Mouse (Mus musculus): ENCODE data around the gene Hist1h2be. TPM values are rescaled to one million over a fixed set of nuclear protein-coding genes. Genes with fewer than 3 reads are reported as not detected.
"Not testable (repeated sequence)": the region's sequence is repeated elsewhere in the genome, so short reads cannot be mapped to it uniquely, and the experiment has no call there.

The Hist1h2be gene
- polyA plus RNA-seq, 1 experiment from 2014 or later: 0.44 TPM

DNA sequence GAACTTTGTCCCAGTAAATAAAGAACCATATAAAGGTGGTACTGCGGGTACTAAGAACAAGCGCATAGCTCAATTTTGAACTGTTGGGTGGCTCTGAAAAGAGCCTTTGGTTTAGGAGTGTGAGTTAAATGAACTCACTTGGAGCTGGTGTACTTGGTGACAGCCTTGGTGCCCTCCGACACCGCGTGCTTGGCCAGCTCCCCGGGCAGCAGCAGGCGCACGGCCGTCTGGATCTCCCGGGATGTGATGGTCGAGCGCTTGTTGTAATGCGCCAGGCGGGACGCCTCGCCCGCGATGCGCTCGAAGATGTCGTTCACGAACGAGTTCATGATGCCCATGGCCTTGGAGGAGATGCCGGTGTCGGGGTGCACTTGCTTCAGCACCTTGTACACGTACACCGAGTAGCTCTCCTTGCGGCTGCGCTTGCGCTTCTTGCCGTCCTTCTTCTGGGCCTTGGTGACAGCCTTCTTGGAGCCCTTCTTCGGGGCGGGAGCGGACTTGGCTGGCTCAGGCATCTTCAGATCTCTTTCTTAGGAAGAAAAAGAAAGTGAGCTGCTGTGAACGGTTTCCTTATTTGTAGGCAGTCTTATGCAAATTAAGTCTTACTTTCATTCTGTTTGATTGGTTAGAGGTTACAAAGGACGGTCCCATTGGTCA lies 35.4 kb downstream of the Hist1h2be start:
- Histone ChIP-seq H3K9ac (replicated peaks; ENCODE audit: low read depth) (peak overlapping the region; percentile 58), H3K4me3 (ENCODE audit: low read depth, low read length) (peak overlapping the region; percentile 52), H3K4me2 (replicated peaks; ENCODE audit: low read depth, low read length) (peak overlapping the region; percentile 62), H3K27ac (ENCODE audit: low read length) (peak overlapping the region; percentile 97)
- ATAC-seq (peak; percentile 86), DNase-seq (ENCODE audit: low spot score) (peak; percentile 98)
- not testable (repeated sequence) for H3K36me3 ChIP-seq (ENCODE audit: insufficient read depth, low read length); H3K27me3 ChIP-seq (replicated peaks; ENCODE audit: insufficient read depth, low read length); H3K4me1 ChIP-seq (ENCODE audit: insufficient read depth, low read depth, low read length); H3K9me3 ChIP-seq (ENCODE audit: low read length)
- WGBS: under 1% methylated on average over 22 of the region's 36 CpGs
- TF ChIP-seq EP300 (IDR thresholded peaks at IDR 0.05): peak; percentile 70

DNA sequence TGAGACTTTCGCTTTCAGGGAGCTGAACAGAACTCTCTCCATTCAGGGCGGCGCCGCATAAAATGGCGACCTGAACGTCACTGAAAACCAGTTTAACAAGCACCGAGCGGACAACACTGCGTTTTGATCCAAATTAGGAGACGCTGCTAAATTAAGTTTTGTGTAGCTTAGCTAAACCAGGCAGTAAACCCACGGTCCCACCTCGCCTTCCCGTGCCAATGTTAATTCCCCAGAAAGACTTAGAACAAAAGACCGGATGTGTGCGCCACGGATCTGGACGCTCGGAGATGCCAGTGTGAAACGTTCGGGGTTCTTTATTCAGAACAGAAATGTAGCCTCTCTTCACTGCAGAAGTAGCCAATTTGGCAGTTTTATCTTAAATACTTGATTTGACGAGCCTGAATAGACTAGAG lies 35.9 kb downstream of the Hist1h2be start:
- DNase-seq (ENCODE audit: low spot score) (peak; percentile 88), ATAC-seq (peak; percentile 29)
- no peaks in the 10 kb centered on the region for H3K9me3 ChIP-seq (ENCODE audit: low read length)
- H3K4me2 ChIP-seq (replicated peaks; ENCODE audit: low read depth, low read length): peak overlapping the region; percentile 62
- H3K27ac ChIP-seq (ENCODE audit: low read length): peak overlapping the region; percentile 97
- no peaks in the 10 kb centered on the region for H3K27me3 ChIP-seq (replicated peaks; ENCODE audit: insufficient read depth, low read length)
- H3K4me3 ChIP-seq (ENCODE audit: low read depth, low read length): peak overlapping the region; percentile 52
- H3K9ac ChIP-seq (replicated peaks; ENCODE audit: low read depth): peak overlapping the region; percentile 58
- H3K36me3 ChIP-seq (ENCODE audit: insufficient read depth, low read length): no peaks in the 10 kb centered on the region
- under 1% methylated on average over 21 of the region's 21 CpGs for WGBS
- TF ChIP-seq EP300 (IDR thresholded peaks at IDR 0.05) (no peak), CTCF (IDR thresholded peaks at IDR 0.05) (no peak)
- peaks cover 10% of the 10 kb centered on the region for H3K4me1 ChIP-seq (ENCODE audit: insufficient read depth, low read depth, low read length)

- no peak for ATAC-seq
- peak; percentile 59 for DNase-seq (ENCODE audit: low spot score)
- Histone ChIP-seq H3K4me2 (replicated peaks; ENCODE audit: low read depth, low read length) (peak overlapping the region; percentile 62), H3K27me3 (replicated peaks; ENCODE audit: insufficient read depth, low read length) (no peaks in the 10 kb centered on the region), H3K27ac (ENCODE audit: low read length) (peak overlapping the region; percentile 97), H3K36me3 (ENCODE audit: insufficient read depth, low read length) (no peaks in the 10 kb centered on the region), H3K4me3 (ENCODE audit: low read depth, low read length) (peak overlapping the region; percentile 52), H3K9ac (replicated peaks; ENCODE audit: low read depth) (peak overlapping the region; percentile 58; the same call in 1 of the 2 replicates), H3K9me3 (ENCODE audit: low read length) (no peaks in the 10 kb centered on the region), H3K4me1 (ENCODE audit: insufficient read depth, low read depth, low read length) (peaks cover 10% of the 10 kb centered on the region)
- TF ChIP-seq CTCF (IDR thresholded peaks at IDR 0.05): no peak
- TF ChIP-seq EP300 (IDR thresholded peaks at IDR 0.05): no peak
Measured at GRCm38 (mm10) chr13:23584331-23584730, 36.6 kb downstream of the Hist1h2be start.

DNA sequence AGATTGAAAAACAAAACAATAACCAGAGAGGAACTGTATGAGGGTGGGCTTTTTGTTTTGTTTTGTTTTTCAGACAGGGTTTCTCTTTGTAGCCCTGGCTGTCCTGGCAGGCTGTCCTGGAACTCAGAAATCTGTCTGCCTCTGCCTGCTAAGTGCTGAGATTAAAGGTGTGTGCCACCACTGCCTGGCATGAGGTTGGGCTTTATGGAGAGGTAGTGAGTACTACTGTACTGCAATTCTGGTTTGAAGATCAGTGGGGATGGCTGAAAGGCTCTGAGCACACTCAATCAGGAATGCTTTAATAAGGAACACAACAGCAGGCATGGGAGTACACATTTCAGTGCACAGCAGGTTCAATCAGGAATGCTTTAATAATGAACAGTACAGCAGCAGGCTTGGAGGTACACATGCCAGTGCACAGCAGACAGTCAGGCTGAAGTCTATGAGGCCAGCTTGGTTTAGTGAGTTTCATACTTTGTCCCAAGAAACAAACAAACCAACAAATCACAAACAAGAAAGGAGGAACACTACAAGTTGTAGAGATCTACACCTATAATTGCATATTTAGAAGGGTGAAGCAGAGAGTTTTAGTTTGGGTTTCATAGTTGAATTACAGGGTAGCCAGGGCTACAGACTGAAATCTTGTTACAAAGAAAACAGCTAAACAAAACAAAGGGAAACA lies 37.4 kb downstream of the Hist1h2be start:
- no peak overlapping the region; the same call in 1 of the 2 replicates for H3K4me2 ChIP-seq (replicated peaks; ENCODE audit: low read depth, low read length)
- no peak overlapping the region for H3K4me3 ChIP-seq (ENCODE audit: low read depth, low read length)

DNA sequence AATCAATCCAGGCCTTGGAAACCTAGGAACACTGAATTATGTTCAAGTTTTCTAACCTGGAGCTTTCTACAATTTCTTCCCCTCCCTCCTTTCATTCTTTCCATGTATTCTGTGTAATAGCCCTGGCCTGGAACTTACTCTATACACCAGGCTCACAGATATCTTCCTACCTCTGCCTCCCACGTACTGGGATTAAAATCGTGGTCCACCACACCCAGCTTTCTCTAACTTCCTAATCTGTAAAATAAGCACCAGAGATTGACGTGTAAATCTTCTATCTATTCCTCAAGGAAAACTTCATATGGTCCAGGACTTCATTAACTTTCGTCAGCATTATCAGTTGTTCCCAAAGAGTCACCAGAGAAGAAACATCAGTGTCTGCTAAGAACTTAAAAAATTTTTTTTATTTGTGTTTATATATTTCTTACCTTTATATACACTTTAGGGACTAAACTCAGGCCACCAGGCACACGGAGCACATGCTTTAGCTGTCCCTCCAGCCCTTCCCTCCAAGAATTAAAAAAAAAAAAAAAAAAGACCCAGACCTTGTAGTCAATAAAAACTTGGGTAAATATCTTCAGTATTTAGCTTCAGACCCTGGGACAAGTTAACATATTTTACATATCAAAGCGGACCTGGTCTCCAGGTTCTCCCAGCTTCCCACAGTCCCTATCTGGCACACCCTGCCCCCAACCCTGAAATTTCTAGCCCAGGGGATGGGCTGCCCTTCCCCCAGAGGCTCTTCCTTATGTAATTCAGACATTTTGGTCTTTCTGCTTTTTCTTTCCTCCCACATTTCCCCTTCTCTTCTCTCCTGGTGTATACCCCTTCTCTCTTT lies 38.5 kb downstream of the Hist1h2be start:
- peak overlapping the region; percentile 52 for H3K9ac ChIP-seq (replicated peaks; ENCODE audit: low read depth)
- ATAC-seq: no peak

More for the DNA sequence above, 37.4 kb downstream of the Hist1h2be start:
- no peak for DNase-seq (ENCODE audit: low spot score)
- Histone ChIP-seq H3K9me3 (ENCODE audit: low read length) (no peaks in the 10 kb centered on the region), H3K27ac (ENCODE audit: low read length) (no peak overlapping the region), H3K9ac (replicated peaks; ENCODE audit: low read depth) (no peak overlapping the region), H3K4me1 (ENCODE audit: insufficient read depth, low read depth, low read length) (peaks cover 10% of the 10 kb centered on the region), H3K36me3 (ENCODE audit: insufficient read depth, low read length) (no peaks in the 10 kb centered on the region), H3K27me3 (replicated peaks; ENCODE audit: insufficient read depth, low read length) (no peaks in the 10 kb centered on the region)
- ATAC-seq: no peak
- TF ChIP-seq CTCF (IDR thresholded peaks at IDR 0.05) (no peak), EP300 (IDR thresholded peaks at IDR 0.05) (no peak)

More for the DNA sequence above, 38.5 kb downstream of the Hist1h2be start:
- peak overlapping the region; percentile 53 for H3K4me2 ChIP-seq (replicated peaks; ENCODE audit: low read depth, low read length)
- TF ChIP-seq EP300 (IDR thresholded peaks at IDR 0.05): no peak
- no peak for TF ChIP-seq CTCF (IDR thresholded peaks at IDR 0.05)
- WGBS: 11% methylated on average over 6 of the region's 6 CpGs
- no peaks in the 10 kb centered on the region for H3K36me3 ChIP-seq (ENCODE audit: insufficient read depth, low read length)
- no peaks in the 10 kb centered on the region for H3K9me3 ChIP-seq (ENCODE audit: low read length)
- no peaks in the 10 kb centered on the region for H3K27me3 ChIP-seq (replicated peaks; ENCODE audit: insufficient read depth, low read length)
- H3K4me1 ChIP-seq (ENCODE audit: insufficient read depth, low read depth, low read length): peaks cover 10% of the 10 kb centered on the region
- H3K27ac ChIP-seq (ENCODE audit: low read length): peak overlapping the region; percentile 71; the same call in 1 of the 2 replicates
- no peak for DNase-seq (ENCODE audit: low spot score)
- H3K4me3 ChIP-seq (ENCODE audit: low read depth, low read length): peak overlapping the region; percentile 38
